Mouse (Mus musculus) testis, adult 2 months (tissue): Measurements from ENCODE around the gene BC117090.

ENCODE experiments used
- CTCF ChIP-seq: fragments of 200-500 bp; IDR thresholded peaks from 2 replicates; pipeline ENCODE4 v1.5.1; 2012; ENCODE audit warnings: low read depth, mild to moderate bottlenecking, inconsistent platforms, low read length, moderate library complexity; ENCODE audit not compliant: control insufficient read depth, insufficient read depth, insufficient replicate concordance
- POLR2A ChIP-seq: fragments of 200-500 bp; IDR thresholded peaks from 2 replicates; pipeline ENCODE4 v1.6.1; 2012; ENCODE audit warnings: low read depth, mild to moderate bottlenecking, inconsistent platforms, low read length, moderate library complexity; ENCODE audit not compliant: control insufficient read depth

GRCm38 (mm10) chr16:36319286-36319685 lies 14.8 kb downstream of the BC117090 start:
- TF ChIP-seq CTCF (no peak), POLR2A (no peak)
